Mouse (Mus musculus) thymus, postnatal 4 days (tissue): ENCODE data around the gene Pip5k1c.

Experiments
- DNase-seq: peaks from one replicate; pipeline ENCODE4 v3.0.0; 2021

Pip5k1c gene

DNA sequence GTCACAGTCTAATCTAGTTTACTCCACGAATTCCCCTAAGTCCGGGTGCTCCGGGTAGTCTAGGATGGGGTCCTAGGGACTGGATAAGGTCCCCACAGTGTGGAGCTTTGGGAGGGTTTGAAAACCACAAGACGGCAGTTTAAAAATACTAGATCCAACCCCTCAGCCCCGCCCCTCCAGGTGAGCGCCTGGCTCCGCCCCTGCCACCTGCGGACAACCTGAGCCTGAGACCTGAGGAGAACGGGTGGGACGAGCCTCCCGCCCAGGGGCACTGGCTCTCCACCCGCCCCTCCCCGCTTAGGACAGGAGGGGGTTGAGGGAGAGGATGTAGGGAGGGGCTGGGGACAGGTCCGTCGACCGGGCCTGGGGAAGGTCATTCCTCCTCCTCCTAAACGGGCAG is 8.0 kb upstream of the Pip5k1c start:
- peak; percentile 61 for DNase-seq

DNA sequence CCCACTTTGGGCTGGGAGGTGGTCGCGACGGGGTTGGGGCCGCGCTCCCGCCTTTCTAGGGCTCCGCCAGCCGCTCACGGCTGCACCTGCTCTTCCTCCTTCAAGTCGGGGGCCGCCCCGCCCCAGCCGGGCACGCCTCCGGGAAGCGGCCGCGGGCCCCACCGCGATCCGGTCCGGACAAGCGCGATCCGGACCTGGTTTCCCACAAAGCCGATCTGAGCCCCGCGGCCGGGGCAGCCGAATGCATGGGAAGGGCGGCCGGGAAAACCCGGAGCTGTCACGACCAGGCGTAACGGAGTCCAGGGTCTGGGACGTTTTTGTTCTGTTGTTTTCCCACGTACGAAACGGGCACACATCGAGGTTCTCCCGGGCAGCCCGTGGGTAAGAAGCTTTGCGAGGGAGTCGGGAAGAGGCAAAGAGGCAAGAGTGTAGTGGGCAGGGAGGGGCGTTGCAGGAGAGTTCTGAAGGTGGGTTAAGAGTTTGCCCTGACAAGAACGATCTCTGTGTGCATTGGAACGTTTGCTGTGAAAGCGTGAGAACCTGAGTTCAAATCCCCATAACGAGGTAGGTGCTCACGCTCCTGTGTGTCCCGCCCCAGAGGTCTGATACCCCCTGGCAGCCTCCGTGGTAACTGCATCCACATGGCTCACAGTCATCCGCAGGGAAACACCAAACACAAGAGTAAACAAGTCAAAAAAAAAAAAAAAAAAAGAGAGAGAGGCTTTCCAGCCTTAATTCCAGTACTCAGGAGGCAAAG is 6.9 kb upstream of the Pip5k1c start:
- peak; percentile 97 for DNase-seq

GRCm38 (mm10) chr10:81286586-81286985 is 6.2 kb upstream of the Pip5k1c start:
- peak; percentile 56 for DNase-seq

GRCm38 (mm10) chr10:81287513-81288157 is 5.1 kb upstream of the Pip5k1c start:
- DNase-seq = peak; percentile 90

DNA sequence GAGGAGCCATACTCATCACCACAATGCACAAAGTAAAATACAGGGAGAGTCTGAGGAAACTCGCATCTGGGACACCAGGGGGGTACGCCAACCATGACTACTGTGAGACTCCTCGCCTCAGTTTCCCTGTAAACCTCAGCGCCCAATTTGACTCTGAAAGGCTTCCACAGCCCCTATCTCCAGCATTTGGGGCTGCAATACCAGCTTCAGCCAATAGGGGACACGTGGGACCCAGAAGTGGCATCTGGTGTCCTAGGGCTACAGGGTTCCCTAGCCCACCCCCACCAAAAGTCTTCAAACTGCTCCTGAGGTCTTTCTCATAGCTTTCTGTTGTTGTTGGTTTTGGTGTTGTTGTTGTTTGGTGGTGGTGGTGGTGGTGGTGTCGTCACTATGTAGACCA is 4.2 kb upstream of the Pip5k1c start:
- DNase-seq = peak; percentile 86

- DNase-seq = peak; percentile 81
Measured at GRCm38 (mm10) chr10:81289278-81289677, 3.5 kb upstream of the Pip5k1c start.

- DNase-seq = no peak
Measured at GRCm38 (mm10) chr10:81289811-81290210, 3.0 kb upstream of the Pip5k1c start.

- DNase-seq = peak; percentile 67
Measured at GRCm38 (mm10) chr10:81290698-81291460, 1.9 kb upstream of the Pip5k1c start.

DNA sequence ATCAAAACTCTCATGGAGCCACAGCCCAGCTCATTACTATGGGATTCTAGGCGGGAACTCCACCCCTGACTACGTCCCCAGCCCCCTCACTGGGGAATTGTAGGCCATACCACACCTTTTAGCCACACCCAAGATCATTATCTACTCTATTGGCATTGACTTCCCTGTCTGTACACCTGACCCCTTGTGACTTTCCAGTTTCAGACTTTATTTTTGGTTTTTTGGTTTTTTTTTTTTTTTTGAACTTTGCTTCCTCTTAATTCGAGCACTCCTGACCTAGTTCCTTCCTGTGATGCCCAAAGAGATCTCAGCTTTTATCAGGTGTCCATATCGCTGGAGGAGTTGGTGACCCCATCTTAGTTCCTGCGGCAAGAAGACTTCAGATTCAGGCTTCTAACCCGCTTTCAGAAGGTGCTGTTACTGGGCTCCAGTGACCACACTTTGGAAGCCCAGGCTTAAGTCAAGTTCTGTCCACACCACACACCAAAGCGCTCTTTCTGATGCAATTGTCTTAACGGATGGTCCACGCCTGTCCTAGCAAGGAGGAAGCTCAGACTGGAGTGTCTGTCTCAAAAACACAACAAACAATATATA is 1.2 kb upstream of the Pip5k1c start, which contains the start of gene Tjp3:
Tjp3 (minus strand) TSS at position 71 of the 594 bp plus-strand sequence.
- DNase-seq = no peak

- no peak for DNase-seq
Measured at GRCm38 (mm10) chr10:81293334-81294030, 719 bp downstream of the Pip5k1c start.

DNA sequence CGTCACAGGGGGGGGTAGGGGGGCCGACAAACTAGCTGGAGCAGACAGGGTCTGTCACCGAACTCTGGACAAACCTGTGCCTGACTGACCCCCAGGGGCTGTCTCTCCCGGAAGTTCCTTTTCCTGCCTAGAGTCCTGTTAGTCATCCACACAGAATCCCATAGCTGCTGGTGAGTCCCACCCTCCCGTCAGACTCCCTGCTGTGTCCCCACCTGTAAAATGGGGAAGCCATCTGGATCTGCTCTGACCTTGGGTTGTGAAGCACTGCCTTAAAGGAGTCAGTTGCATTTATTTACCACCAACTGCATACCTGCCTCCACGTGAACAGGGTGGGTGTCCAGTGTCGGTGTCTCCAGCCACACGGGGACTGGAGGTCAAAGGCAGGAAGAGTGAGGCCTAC is 1.7 kb downstream of the Pip5k1c start:
- no peak for DNase-seq

DNA sequence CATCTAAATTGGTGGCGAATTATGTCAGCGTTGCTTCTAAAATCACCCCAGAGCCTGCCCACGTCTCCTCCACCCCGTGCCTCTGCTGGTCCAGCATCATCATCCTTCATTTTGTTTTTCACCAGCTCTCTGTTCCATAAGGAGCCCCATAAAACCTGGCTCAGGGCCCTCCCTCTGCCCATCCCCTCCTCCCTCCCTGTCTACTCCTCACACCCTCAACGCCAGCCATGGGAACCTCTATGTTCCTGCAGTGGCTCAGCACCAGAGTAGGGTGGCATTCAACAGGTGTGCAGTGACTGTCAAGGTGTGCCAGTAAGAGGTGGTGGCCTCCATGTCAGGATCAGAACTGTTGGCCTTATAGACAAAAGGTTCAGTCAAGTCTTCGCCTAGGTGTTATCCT is 2.4 kb downstream of the Pip5k1c start:
- no peak for DNase-seq

DNA sequence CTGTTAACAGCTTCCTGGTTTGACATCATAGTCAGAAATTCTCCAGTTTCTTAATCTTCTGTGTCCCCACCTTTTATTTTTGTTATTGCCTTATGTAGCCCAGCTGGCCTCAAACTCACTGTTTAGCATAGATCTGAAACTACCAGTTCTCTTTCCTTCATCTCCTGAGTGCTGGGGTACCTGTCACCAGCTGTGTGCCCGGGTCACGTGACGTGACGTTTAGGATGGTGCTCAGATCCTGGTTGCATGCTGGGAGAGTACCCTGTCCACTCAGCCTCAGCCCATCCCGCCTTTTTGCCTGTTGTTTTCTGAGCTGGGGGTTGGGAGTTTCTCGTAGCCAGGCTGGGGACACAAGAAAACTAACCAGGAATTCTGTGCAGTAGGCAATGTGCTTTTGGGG is 4.5 kb downstream of the Pip5k1c start:
- DNase-seq = peak; percentile 78

- peak; percentile 72 for DNase-seq
Measured at GRCm38 (mm10) chr10:81297845-81298244, 5.1 kb downstream of the Pip5k1c start.

DNA sequence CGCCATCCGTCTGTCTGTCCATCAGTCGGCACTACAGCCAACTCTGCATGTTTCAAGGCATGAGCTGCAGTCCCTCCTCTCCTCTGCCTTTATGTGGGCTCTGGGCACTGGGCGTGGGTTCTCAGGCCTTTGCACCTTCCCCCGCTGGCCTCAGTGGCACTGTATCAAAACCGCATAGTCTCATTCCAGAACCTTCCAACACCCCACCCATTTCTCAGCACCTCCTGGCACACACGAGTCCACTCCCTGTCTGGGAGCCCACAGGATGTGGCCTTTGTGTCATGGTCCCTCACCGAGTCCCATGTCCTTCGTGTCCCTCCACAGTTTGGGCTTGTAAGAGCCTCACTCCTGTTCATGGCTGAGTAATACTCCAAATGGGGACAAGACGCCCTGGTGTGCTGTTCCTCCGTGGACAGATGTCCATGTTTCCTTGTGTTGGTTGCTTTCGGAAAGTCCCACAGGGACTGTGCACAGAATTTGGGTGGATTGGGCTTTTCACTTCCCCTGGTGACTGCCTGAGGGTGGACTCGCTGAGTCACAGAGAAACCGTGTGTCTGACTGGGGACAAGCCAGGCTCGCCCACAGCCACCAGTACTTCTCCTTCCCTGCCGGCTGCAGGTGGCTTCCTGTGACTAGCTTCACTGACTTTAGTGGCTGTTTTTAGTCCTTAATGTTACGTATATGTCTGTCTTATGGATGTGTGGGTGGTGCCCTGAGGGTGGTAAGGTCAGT is 5.8 kb downstream of the Pip5k1c start:
- peak; percentile 67 for DNase-seq

DNA sequence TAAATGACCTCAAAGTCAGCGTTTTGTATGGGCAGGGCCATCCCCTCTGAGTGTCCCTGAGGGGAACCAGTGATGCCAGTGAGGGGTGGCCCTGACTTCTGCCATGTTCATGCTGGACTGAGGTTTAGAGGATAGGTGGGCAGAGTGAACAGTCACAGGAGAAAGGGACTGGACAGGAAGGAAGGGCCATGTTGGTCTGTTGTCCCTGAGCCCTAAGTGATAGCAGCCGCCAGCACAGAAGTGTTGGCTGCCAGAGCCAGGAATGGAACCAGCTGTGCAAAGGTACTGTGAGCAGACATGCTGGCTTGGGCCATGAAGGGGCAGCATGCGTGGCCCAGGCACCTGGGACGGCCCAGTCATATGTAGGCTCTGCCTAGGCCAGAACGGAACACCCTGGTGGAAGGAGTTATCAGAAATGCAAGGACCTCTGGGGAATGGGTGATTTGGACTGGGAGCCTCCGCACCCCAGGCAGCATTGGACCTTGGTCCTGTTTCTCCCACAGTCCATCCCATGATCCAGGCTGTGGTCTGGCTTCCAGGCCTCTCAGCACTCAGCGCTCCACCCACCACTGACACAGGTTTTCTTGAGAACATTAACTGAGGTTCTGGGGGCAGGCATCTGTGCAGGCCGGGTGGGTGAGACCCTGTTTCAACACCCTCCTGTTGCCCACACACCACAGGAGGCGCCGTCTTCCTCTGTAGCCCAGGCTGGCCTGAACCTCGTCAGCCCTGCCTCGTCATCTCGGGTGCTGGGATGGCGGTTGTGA is 7.0 kb downstream of the Pip5k1c start:
- no peak for DNase-seq

DNA sequence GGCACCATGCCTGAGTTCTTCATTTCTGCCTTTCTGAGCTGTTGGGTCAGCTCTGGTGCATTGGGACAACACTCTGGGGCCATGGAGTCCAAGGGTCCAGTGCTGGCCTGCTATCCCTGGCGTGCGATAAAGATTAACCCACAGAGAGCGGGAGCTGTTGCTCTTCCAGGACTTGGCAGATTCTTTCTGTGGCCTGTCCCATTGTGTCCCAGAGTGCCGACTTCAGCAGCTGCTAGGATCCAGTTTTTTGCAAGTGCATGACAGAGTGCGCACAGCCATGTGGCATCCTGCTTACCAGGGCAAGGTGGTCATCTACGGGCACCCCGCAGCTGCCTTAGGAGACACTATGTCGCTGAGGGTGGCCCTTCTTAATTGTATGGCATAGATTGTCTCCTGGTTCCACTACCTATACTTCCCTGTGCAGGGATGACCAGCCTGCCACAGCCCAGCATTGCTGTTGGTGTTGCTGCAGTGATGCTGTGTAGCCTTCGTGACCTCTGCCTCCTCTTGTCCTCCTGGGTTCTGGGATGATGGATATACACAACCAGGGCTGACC is 7.7 kb downstream of the Pip5k1c start:
- no peak for DNase-seq

- no peak for DNase-seq
Measured at GRCm38 (mm10) chr10:81301321-81301720, 8.6 kb downstream of the Pip5k1c start.

DNA sequence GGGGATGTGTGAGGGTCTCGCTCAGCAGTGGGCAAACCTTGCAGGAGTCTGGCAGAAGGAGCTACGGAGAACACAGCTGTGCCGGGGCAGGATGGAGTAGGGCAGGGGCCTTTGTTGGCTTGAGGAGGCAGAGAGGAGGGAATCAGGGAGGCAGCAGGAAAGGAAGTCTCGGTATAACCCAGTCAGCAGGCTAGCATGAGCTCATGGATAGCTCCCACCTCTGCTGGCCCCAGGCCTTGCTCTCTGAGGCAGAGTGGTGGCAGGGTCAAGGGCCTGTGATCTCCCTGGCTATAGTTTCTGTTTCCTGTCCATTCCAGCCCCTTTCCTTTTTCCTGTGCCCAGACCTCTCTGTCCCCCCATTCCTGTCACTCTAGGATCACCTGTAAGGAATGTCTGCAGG is 9.5 kb downstream of the Pip5k1c start:
- no peak for DNase-seq

DNA sequence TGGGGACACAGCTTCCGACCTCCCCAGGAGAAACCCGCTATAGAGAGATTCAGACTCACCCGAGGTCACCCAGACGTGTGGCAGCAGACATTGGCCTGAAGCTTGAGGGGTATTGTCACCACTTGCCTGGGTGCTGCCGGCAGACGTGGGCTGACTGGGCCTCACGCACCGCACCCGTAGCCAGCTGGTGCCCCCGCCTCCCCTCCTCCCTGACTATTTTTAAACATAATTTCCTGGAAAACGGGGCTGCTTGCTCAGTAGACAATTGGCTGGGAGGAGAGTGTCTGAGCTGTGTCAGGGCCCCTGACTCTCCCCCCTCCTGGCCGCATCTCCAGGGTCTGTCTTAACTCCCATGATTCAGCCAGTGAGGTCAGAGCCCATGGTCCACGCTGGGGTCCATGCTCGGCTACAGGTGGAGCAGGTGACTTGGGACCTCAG is 10.0 kb downstream of the Pip5k1c start:
- peak; percentile 53 for DNase-seq

DNA sequence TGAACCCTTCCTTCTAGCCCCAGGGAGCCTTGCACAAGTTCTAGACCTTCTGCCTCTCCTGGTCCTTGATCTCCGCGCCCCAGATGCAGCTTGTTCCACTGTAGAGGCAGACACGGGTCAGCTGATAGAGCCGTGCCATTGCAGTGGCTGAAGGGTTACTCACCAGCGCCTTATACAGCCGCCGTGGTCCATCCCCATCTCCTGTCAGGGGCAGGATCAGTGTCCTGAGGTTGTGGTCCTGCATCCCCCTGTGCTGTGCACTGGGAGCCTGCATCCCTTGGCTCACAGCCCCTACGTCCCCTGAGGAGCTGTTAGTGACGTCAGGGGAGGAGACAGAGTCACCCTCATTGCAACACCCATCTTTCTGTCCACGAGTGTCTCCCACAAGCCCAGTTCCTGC is 10.5 kb downstream of the Pip5k1c start:
- peak; percentile 51 for DNase-seq
